Mouse (Mus musculus) testis, postnatal 14 days (tissue): ENCODE measurements around the gene Calu.
"Not testable (repeated sequence)": the region's sequence is repeated elsewhere in the genome, so short reads cannot be mapped to it uniquely, and the experiment has no call there.

ENCODE experiments used
- DNase-seq: peaks from one replicate; pipeline ENCODE4 v3.0.0; 2021; ENCODE audit warnings: low spot score

The Calu gene

GRCm38 (mm10) chr6:29347665-29348370 is at the start of gene Calu:
Gene Calu (plus strand): TSS chr6:29348069.
- peak; percentile 100 for DNase-seq

GRCm38 (mm10) chr6:29299112-29299511 is 48.8 kb upstream of the Calu start:
- no peak for DNase-seq

GRCm38 (mm10) chr6:29303251-29303650 is 44.6 kb upstream of the Calu start:
- no peak for DNase-seq

- no peak for DNase-seq
Observed at GRCm38 (mm10) chr6:29303726-29304125, 44.1 kb upstream of the Calu start.

GRCm38 (mm10) chr6:29305462-29305861 is 42.4 kb upstream of the Calu start:
- no peak for DNase-seq

GRCm38 (mm10) chr6:29308846-29309605 is 38.8 kb upstream of the Calu start:
- no peak for DNase-seq

GRCm38 (mm10) chr6:29313690-29314202 is 34.1 kb upstream of the Calu start:
- DNase-seq: no peak

- no peak for DNase-seq
Observed at GRCm38 (mm10) chr6:29317286-29317685, 30.6 kb upstream of the Calu start.

GRCm38 (mm10) chr6:29317941-29318340 is 29.9 kb upstream of the Calu start:
- DNase-seq: no peak

- no peak for DNase-seq
Observed at GRCm38 (mm10) chr6:29318879-29319278, 29.0 kb upstream of the Calu start, which contains the start of gene Fam71f1. Gene Fam71f1 (plus strand): TSS chr6:29319140.

- DNase-seq: no peak
Observed at GRCm38 (mm10) chr6:29321586-29321985, 26.3 kb upstream of the Calu start.

GRCm38 (mm10) chr6:29322147-29322546 is 25.7 kb upstream of the Calu start:
- no peak for DNase-seq

GRCm38 (mm10) chr6:29322735-29323134 is 25.1 kb upstream of the Calu start:
- DNase-seq: no peak

GRCm38 (mm10) chr6:29326961-29327360 is 20.9 kb upstream of the Calu start:
- no peak for DNase-seq

- DNase-seq: no peak
Observed at GRCm38 (mm10) chr6:29329514-29329913, 18.4 kb upstream of the Calu start.

- DNase-seq: not testable (repeated sequence)
Observed at GRCm38 (mm10) chr6:29346512-29346911, 1.4 kb upstream of the Calu start.

GRCm38 (mm10) chr6:29347189-29347588 is 680 bp upstream of the Calu start:
- DNase-seq: no peak

- no peak for DNase-seq
Observed at GRCm38 (mm10) chr6:29348371-29348724, 479 bp downstream of the Calu start.

GRCm38 (mm10) chr6:29351613-29352012 is 3.7 kb downstream of the Calu start:
- DNase-seq: no peak

GRCm38 (mm10) chr6:29352816-29353215 is 4.9 kb downstream of the Calu start:
- DNase-seq: no peak

- DNase-seq: no peak
Observed at GRCm38 (mm10) chr6:29359386-29359785, 11.5 kb downstream of the Calu start.

- DNase-seq: no peak
Observed at GRCm38 (mm10) chr6:29360211-29360610, 12.3 kb downstream of the Calu start.
